Mouse (Mus musculus): ENCODE measurements around the gene A730049H05Rik.

GRCm38 (mm10) chr6:92876121-92876520 lies 59.8 kb downstream of the A730049H05Rik start:
- TF ChIP-seq CTCF (IDR thresholded peaks at IDR 0.05; ENCODE audit: low read depth) (no peak), EP300 (optimal IDR thresholded peaks at IDR 0.05) (no peak)

All from stomach, postnatal 0 days (tissue).